Mouse (Mus musculus): ENCODE measurements around the gene Exd2. TPM values are rescaled to one million over a fixed set of nuclear protein-coding genes. Genes with fewer than 3 reads are reported as not detected.

Gene Exd2
- polyA plus RNA-seq, 1 experiment = 59.5 TPM

GRCm38 (mm10) chr12:80498356-80498755 is 35.5 kb downstream of the Exd2 start:
- peak; percentile 59 for DNase-seq (ENCODE audit: low read depth)

GRCm38 (mm10) chr12:80500506-80500905 is 37.6 kb downstream of the Exd2 start:
- TF ChIP-seq CTCF (IDR thresholded peaks at IDR 0.05; ENCODE audit: borderline replicate concordance, extremely low read depth, insufficient read depth, insufficient read length) = no peak
- no peak for TF ChIP-seq POLR2A (IDR thresholded peaks at IDR 0.05; ENCODE audit: borderline replicate concordance, extremely low read depth, insufficient read depth, insufficient read length, poor library complexity, severe bottlenecking)
- DNase-seq (ENCODE audit: low read depth) = no peak

More at GRCm38 (mm10) chr12:80498356-80498755, 35.5 kb downstream of the Exd2 start:
- TF ChIP-seq CTCF (IDR thresholded peaks at IDR 0.05; ENCODE audit: borderline replicate concordance, extremely low read depth, insufficient read depth, insufficient read length) (peak; percentile 47; the same call in 1 of the 2 replicates), POLR2A (IDR thresholded peaks at IDR 0.05; ENCODE audit: borderline replicate concordance, extremely low read depth, insufficient read depth, insufficient read length, poor library complexity, severe bottlenecking) (no peak)

GRCm38 (mm10) chr12:80504718-80505117 is 41.8 kb downstream of the Exd2 start:
- no peak for DNase-seq (ENCODE audit: low read depth)
- TF ChIP-seq CTCF (IDR thresholded peaks at IDR 0.05; ENCODE audit: borderline replicate concordance, extremely low read depth, insufficient read depth, insufficient read length) (no peak), POLR2A (IDR thresholded peaks at IDR 0.05; ENCODE audit: borderline replicate concordance, extremely low read depth, insufficient read depth, insufficient read length, poor library complexity, severe bottlenecking) (no peak)

- peak; percentile 36 for DNase-seq (ENCODE audit: low read depth)
These were observed 44.3 kb downstream of the Exd2 start for GRCm38 (mm10) chr12:80507041-80507745.

GRCm38 (mm10) chr12:80517977-80518376 is 55.1 kb downstream of the Exd2 start, which contains the start of gene Galnt16:
Gene Galnt16 (plus strand): TSS chr12:80518277.
- peak; percentile 5 for DNase-seq (ENCODE audit: low read depth)

More at GRCm38 (mm10) chr12:80507041-80507745, 44.3 kb downstream of the Exd2 start:
- TF ChIP-seq CTCF (IDR thresholded peaks at IDR 0.05; ENCODE audit: borderline replicate concordance, extremely low read depth, insufficient read depth, insufficient read length) (no peak), POLR2A (IDR thresholded peaks at IDR 0.05; ENCODE audit: borderline replicate concordance, extremely low read depth, insufficient read depth, insufficient read length, poor library complexity, severe bottlenecking) (no peak)

GRCm38 (mm10) chr12:80518393-80518756 is 55.5 kb downstream of the Exd2 start:
- DNase-seq (ENCODE audit: low read depth) = peak; percentile 59
- TF ChIP-seq POLR2A (IDR thresholded peaks at IDR 0.05; ENCODE audit: borderline replicate concordance, extremely low read depth, insufficient read depth, insufficient read length, poor library complexity, severe bottlenecking) (no peak), CTCF (IDR thresholded peaks at IDR 0.05; ENCODE audit: borderline replicate concordance, extremely low read depth, insufficient read depth, insufficient read length) (no peak)

More at GRCm38 (mm10) chr12:80517977-80518376, 55.1 kb downstream of the Exd2 start, which contains the start of gene Galnt16:
- TF ChIP-seq POLR2A (IDR thresholded peaks at IDR 0.05; ENCODE audit: borderline replicate concordance, extremely low read depth, insufficient read depth, insufficient read length, poor library complexity, severe bottlenecking) (no peak), CTCF (IDR thresholded peaks at IDR 0.05; ENCODE audit: borderline replicate concordance, extremely low read depth, insufficient read depth, insufficient read length) (no peak)

GRCm38 (mm10) chr12:80518757-80519620 is 56.1 kb downstream of the Exd2 start:
- peak; percentile 6; the same call in 1 of the 2 replicates for TF ChIP-seq POLR2A (IDR thresholded peaks at IDR 0.05; ENCODE audit: borderline replicate concordance, extremely low read depth, insufficient read depth, insufficient read length, poor library complexity, severe bottlenecking)
- no peak for TF ChIP-seq CTCF (IDR thresholded peaks at IDR 0.05; ENCODE audit: borderline replicate concordance, extremely low read depth, insufficient read depth, insufficient read length)

GRCm38 (mm10) chr12:80519621-80520332 is 56.9 kb downstream of the Exd2 start:
- DNase-seq (ENCODE audit: low read depth) = peak; percentile 87
- TF ChIP-seq POLR2A (IDR thresholded peaks at IDR 0.05; ENCODE audit: borderline replicate concordance, extremely low read depth, insufficient read depth, insufficient read length, poor library complexity, severe bottlenecking) = no peak
- TF ChIP-seq CTCF (IDR thresholded peaks at IDR 0.05; ENCODE audit: borderline replicate concordance, extremely low read depth, insufficient read depth, insufficient read length) = peak; percentile 65

More at GRCm38 (mm10) chr12:80518757-80519620, 56.1 kb downstream of the Exd2 start:
- DNase-seq (ENCODE audit: low read depth) = peak; percentile 90

- peak; percentile 69 for DNase-seq (ENCODE audit: low read depth)
These were observed 59.1 kb downstream of the Exd2 start for GRCm38 (mm10) chr12:80522006-80522405.

GRCm38 (mm10) chr12:80524276-80524921 is 61.5 kb downstream of the Exd2 start:
- peak; percentile 55 for DNase-seq (ENCODE audit: low read depth)
- no peak for TF ChIP-seq POLR2A (IDR thresholded peaks at IDR 0.05; ENCODE audit: borderline replicate concordance, extremely low read depth, insufficient read depth, insufficient read length, poor library complexity, severe bottlenecking)
- TF ChIP-seq CTCF (IDR thresholded peaks at IDR 0.05; ENCODE audit: borderline replicate concordance, extremely low read depth, insufficient read depth, insufficient read length) = peak; percentile 42; the same call in 1 of the 2 replicates

More at GRCm38 (mm10) chr12:80522006-80522405, 59.1 kb downstream of the Exd2 start:
- no peak for TF ChIP-seq POLR2A (IDR thresholded peaks at IDR 0.05; ENCODE audit: borderline replicate concordance, extremely low read depth, insufficient read depth, insufficient read length, poor library complexity, severe bottlenecking)

All from brain, embryonic 14.5 days (tissue).